Mouse (Mus musculus) liver, embryonic 13.5 days (tissue): ENCODE measurements at regions not wholly inside any gene's neighbourhood (a gene's known extent, or its start where the extent isn't known, plus 50 kb on each side); places are given as distances from the start of the nearest gene placed in this dataset.

ENCODE experiments used
- ATAC-seq: fragments of 200-750 bp; cut with Nextera tagmentation; 2 replicates; pipeline ENCODE4 v1.8.0; 2017; ENCODE audit warnings: low read depth, mild to moderate bottlenecking, moderate number of reproducible peaks, moderate library complexity
- DNase-seq: peaks from one replicate; pipeline ENCODE4 v3.0.0; 2022
- H3K27ac ChIP-seq: fragments of 300-500 bp; sonication (generic); 2 replicates; pipeline ENCODE4 v1.5.1; 2015; ENCODE audit warnings: moderate library complexity, mild to moderate bottlenecking, inconsistent platforms
- H3K27me3 ChIP-seq: fragments of 300-500 bp; sonication (generic); 2 replicates; pipeline ENCODE4 v1.6.1; 2015; ENCODE audit warnings: mild to moderate bottlenecking, inconsistent platforms
- H3K36me3 ChIP-seq: fragments of 300-500 bp; sonication (generic); 2 replicates; pipeline ENCODE4 v1.6.1; 2015; ENCODE audit warnings: mild to moderate bottlenecking, inconsistent platforms
- H3K4me1 ChIP-seq: fragments of 300-500 bp; sonication (generic); replicated peaks from 2 replicates; pipeline ENCODE4 v1.6.1; 2015; ENCODE audit warnings: inconsistent platforms
- H3K4me2 ChIP-seq: fragments of 300-500 bp; sonication (generic); 2 replicates; pipeline ENCODE4 v1.6.1; 2015; ENCODE audit warnings: inconsistent platforms, mild to moderate bottlenecking, moderate library complexity
- H3K4me3 ChIP-seq: fragments of 300-500 bp; sonication (generic); replicated peaks from 2 replicates; pipeline ENCODE4 v1.5.1; 2015; ENCODE audit warnings: mild to moderate bottlenecking, inconsistent platforms
- H3K9ac ChIP-seq: fragments of 300-500 bp; sonication (generic); 2 replicates; pipeline ENCODE4 v1.6.1; 2015; ENCODE audit warnings: mild to moderate bottlenecking, inconsistent platforms
- H3K9me3 ChIP-seq: fragments of 300-500 bp; sonication (generic); replicated peaks from 2 replicates; pipeline ENCODE4 v1.6.1; 2016; ENCODE audit warnings: inconsistent platforms
- WGBS: fragments of 180-500 bp; shearing (Covaris S2); methylation state at CpG from one replicate; pipeline ENCODE4 v1.1.7; 2015; ENCODE audit not compliant: insufficient replicate concordance; 5-methylcytosine and 5-hydroxymethylcytosine counted together

DNA sequence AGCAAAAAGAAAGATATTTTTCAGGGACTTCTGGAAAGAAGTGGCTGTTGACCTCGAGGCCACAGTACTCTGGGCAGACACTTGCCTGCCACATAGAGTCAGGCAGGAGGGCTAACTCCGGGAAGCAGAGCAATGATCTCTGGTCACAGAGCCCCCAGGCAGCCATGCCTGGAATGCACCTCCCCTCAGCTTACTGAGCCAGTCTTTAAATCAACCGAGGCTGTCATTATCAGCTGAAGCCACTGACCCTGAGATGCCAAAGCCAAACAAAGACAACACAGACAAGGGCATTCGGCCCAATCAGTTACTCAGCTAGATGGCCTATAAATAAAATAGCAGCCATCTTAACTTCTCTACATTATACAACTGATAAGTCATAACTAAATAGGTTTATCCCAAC is 52.2 kb upstream of the Foxo6 start:
- WGBS = 20% methylated on average over 4 of the region's 4 CpGs

GRCm38 (mm10) chr4:120340686-120341085 is 53.5 kb upstream of the Foxo6 start:
- DNase-seq (no peak), ATAC-seq (no peak)
- Histone ChIP-seq H3K36me3 (no peaks in the 10 kb centered on the region), H3K9me3 (no peaks in the 10 kb centered on the region), H3K4me2 (no peak overlapping the region), H3K4me3 (no peak overlapping the region), H3K4me1 (no peaks in the 10 kb centered on the region), H3K27ac (no peak overlapping the region), H3K9ac (no peak overlapping the region), H3K27me3 (no peaks in the 10 kb centered on the region)
- WGBS = 63% methylated on average over 4 of the region's 4 CpGs

More for the DNA sequence above, 52.2 kb upstream of the Foxo6 start:
- H3K4me2 ChIP-seq = no peak overlapping the region
- no peak overlapping the region for H3K4me3 ChIP-seq
- ATAC-seq (no peak), DNase-seq (no peak)
- no peaks in the 10 kb centered on the region for H3K9me3 ChIP-seq
- H3K36me3 ChIP-seq = no peaks in the 10 kb centered on the region
- no peaks in the 10 kb centered on the region for H3K27me3 ChIP-seq
- no peaks in the 10 kb centered on the region for H3K4me1 ChIP-seq
- no peak overlapping the region for H3K9ac ChIP-seq
- no peak overlapping the region for H3K27ac ChIP-seq

- WGBS = 55% methylated on average over 3 of the region's 3 CpGs
- Histone ChIP-seq H3K36me3 (no peaks in the 10 kb centered on the region), H3K9ac (no peak overlapping the region), H3K4me3 (no peak overlapping the region), H3K4me2 (no peak overlapping the region), H3K27me3 (no peaks in the 10 kb centered on the region), H3K9me3 (no peaks in the 10 kb centered on the region), H3K27ac (no peak overlapping the region), H3K4me1 (no peaks in the 10 kb centered on the region)
- no peak for DNase-seq
- ATAC-seq = no peak
Observed at GRCm38 (mm10) chr4:120341933-120342332, 54.8 kb upstream of the Foxo6 start.

GRCm38 (mm10) chr4:120342658-120343057 is 55.5 kb upstream of the Foxo6 start:
- no peaks in the 10 kb centered on the region for H3K9me3 ChIP-seq
- DNase-seq (no peak), ATAC-seq (no peak)
- no peaks in the 10 kb centered on the region for H3K4me1 ChIP-seq
- no peak overlapping the region for H3K4me2 ChIP-seq
- 29% methylated on average over 1 of the region's 1 CpGs for WGBS
- H3K9ac ChIP-seq = no peak overlapping the region
- H3K36me3 ChIP-seq = no peaks in the 10 kb centered on the region
- H3K27me3 ChIP-seq = no peaks in the 10 kb centered on the region
- H3K27ac ChIP-seq = no peak overlapping the region
- no peak overlapping the region for H3K4me3 ChIP-seq

DNA sequence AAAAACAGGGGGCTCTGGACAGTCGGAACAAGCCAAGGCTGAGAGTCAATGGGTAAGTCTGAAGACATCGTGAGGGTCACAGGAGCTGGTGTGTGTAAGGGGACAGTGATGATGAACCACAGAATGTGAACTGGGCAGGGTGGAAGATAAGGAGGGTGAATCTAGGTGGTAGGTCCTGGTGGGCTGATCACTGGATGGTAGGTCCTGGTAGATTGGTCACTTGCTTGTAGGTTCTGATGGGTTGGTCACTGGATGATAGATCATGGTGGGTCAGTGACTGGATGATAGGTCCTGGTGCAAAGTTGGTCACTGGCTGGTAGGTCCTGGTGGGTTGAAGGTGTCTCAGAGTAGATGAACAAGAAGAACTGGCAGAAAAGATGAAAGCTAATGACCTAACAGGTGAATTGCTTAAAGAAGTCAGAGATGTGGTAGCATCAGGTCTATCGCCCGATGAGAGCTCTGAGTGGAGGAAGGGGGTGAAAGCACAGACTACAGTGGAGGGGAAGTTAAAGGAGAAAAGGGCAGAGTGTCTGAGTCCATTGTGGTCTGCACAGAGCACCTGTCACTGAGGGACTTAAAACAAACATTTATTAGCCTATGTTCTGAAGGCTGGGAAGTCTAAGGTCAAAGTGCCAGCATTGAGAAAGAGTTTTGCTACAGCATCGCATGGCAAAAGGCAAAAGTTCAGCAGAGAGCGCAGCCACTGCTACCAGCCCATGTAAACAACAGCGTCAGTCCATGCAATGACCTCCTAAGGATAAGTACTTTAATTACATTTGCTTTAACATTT is 58.7 kb upstream of the Foxo6 start:
- H3K27ac ChIP-seq = no peak overlapping the region
- no peaks in the 10 kb centered on the region for H3K4me1 ChIP-seq
- no peaks in the 10 kb centered on the region for H3K9me3 ChIP-seq
- 68% methylated on average over 7 of the region's 7 CpGs for WGBS
- ATAC-seq (peak; percentile 76; the same call in 1 of the 2 replicates), DNase-seq (no peak)
- H3K36me3 ChIP-seq = no peaks in the 10 kb centered on the region
- no peak overlapping the region for H3K4me2 ChIP-seq
- no peak overlapping the region for H3K4me3 ChIP-seq
- H3K9ac ChIP-seq = no peak overlapping the region
- H3K27me3 ChIP-seq = no peaks in the 10 kb centered on the region

- H3K4me3 ChIP-seq = no peak overlapping the region
- H3K4me2 ChIP-seq = no peak overlapping the region
- ATAC-seq (no peak), DNase-seq (no peak)
- H3K36me3 ChIP-seq = no peaks in the 10 kb centered on the region
- no peaks in the 10 kb centered on the region for H3K9me3 ChIP-seq
- no peaks in the 10 kb centered on the region for H3K27me3 ChIP-seq
- WGBS = 67% methylated on average over 4 of the region's 4 CpGs
- H3K4me1 ChIP-seq = no peaks in the 10 kb centered on the region
- no peak overlapping the region for H3K9ac ChIP-seq
- no peak overlapping the region for H3K27ac ChIP-seq
Observed at GRCm38 (mm10) chr4:120349841-120350240, 55.2 kb upstream of the Scmh1 start.

DNA sequence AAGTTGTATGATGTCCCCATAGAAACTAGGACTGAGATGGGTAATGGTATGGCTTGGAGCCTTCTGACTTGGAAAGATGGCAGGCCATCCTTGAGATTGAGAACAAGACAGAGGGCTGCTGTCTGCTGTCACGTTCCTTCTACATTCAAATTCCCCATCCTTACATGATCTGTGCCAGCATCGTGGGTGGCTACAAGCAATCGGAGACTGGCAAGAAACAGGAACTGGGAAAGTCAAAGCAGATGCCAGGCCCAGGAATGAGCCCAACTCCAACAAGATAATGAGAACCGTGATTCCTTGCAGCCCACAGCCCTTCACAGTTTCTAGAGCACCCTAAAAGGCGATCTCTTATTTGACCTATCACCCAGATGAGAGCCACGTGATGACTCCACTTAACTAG is 51.3 kb upstream of the Scmh1 start:
- WGBS = 62% methylated on average over 6 of the region's 6 CpGs
- H3K27ac ChIP-seq = no peak overlapping the region
- H3K9ac ChIP-seq = no peak overlapping the region
- H3K36me3 ChIP-seq = no peaks in the 10 kb centered on the region
- H3K9me3 ChIP-seq = no peaks in the 10 kb centered on the region
- ATAC-seq (no peak), DNase-seq (no peak)
- H3K4me3 ChIP-seq = no peak overlapping the region
- H3K4me1 ChIP-seq = no peaks in the 10 kb centered on the region
- H3K4me2 ChIP-seq = no peak overlapping the region
- no peaks in the 10 kb centered on the region for H3K27me3 ChIP-seq
